Mouse (Mus musculus): ENCODE results near the gene Trpv4. TPM values are rescaled to one million over a fixed set of nuclear protein-coding genes. Genes with fewer than 3 reads are reported as not detected.

Trpv4 gene
- polyA plus RNA-seq, 1 experiment from 2014 or later: 1.1 TPM

DNA sequence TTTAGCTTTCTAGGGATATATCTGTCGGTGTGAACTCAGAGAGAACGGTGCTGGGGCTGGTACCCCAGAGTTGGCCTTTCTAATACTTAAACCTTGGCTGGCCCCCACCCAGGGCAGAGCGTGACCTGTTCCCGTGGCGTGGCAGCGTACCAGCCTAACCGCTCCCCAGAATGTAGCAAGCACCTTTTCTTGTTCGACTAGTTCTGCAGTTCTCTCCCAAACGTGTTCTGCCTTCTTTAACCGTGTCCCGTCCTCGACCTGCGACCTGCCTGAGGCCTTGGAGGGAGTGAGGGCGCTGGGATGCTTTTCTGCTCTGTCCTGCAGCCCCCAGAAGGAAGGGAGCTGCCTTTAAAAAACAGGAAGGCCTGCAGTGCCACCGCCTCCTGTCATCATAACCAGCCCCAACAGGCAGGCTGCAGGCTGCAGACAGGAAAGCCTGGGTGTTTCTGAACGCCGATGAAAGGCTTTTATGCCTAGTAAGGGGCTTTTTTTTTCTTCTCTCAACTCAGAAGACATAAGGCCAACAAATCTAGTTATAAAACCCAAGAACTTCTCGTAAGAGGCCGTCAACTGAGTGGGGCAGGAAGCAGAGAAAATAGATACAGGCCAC is 22.6 kb upstream of the Trpv4 start:
- DNase-seq (ENCODE audit: low spot score): no peak
- 65% methylated on average over 19 of the region's 19 CpGs for WGBS
- H3K4me1 ChIP-seq (ENCODE audit: control insufficient read depth, insufficient read depth, low read length): no peaks in the 10 kb centered on the region; the same call in 1 of the 2 replicates
- no peaks in the 10 kb centered on the region for H3K9me3 ChIP-seq (replicated peaks; ENCODE audit: control insufficient read depth, low read length)
- ATAC-seq (replicated peaks; ENCODE audit: insufficient number of reproducible peaks, low FRiP score, low TSS enrichment, low read depth): no peak
- no peak overlapping the region for H3K27ac ChIP-seq (replicated peaks; ENCODE audit: low read depth, low read length)
- no peak overlapping the region for H3K4me3 ChIP-seq (ENCODE audit: low read depth, low read length)
- H3K9ac ChIP-seq (replicated peaks; ENCODE audit: low read length): no peak overlapping the region
- H3K36me3 ChIP-seq (replicated peaks; ENCODE audit: control insufficient read depth, insufficient read depth, low read depth, low read length): no peaks in the 10 kb centered on the region
- H3K4me2 ChIP-seq (ENCODE audit: low read depth, low read length): no peak overlapping the region
- no peaks in the 10 kb centered on the region for H3K27me3 ChIP-seq (ENCODE audit: control insufficient read depth, insufficient read depth, low read length)

DNA sequence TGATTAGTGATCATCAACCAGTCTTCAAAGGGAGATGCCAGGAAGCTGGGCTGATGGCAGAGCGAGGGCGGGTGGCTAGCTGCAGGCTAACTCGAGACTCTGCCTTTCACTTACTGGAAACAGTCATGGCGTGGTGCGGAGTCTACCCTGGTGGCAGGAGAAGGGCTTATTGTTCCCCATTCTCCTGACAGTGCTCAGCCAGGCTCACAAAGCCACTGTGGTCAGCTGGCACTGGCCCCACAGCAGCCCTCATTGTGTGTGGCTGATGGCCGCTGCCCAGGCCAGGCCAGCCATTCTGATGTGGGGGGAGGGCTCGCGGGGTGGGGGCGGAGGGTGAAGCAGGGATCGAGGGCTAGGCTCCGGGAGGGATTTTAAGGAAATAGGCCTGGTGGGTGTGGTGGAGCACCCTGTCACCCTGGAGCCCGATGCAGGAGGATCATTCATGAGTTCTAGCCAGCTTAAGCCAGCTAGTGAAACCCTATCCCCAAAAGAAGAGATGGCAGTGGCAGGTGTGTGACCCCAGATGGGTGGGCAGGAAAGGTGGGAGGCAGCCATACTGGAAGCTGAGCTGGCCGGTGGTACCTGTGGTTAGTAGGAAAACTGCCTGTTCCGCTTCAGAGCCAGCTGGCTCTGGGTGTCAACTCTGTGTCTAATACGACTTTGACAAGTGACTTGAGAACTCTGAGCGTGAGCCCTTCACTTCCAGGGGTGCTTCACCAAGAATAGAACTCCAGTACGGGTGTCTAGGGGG is 21.8 kb upstream of the Trpv4 start:
- no peak for ATAC-seq (replicated peaks; ENCODE audit: insufficient number of reproducible peaks, low FRiP score, low TSS enrichment, low read depth)
- H3K9ac ChIP-seq (replicated peaks; ENCODE audit: low read length): no peak overlapping the region
- no peaks in the 10 kb centered on the region for H3K27me3 ChIP-seq (ENCODE audit: control insufficient read depth, insufficient read depth, low read length)
- H3K4me3 ChIP-seq (ENCODE audit: low read depth, low read length): no peak overlapping the region
- 60% methylated on average over 17 of the region's 17 CpGs for WGBS
- H3K9me3 ChIP-seq (replicated peaks; ENCODE audit: control insufficient read depth, low read length): no peaks in the 10 kb centered on the region
- H3K36me3 ChIP-seq (replicated peaks; ENCODE audit: control insufficient read depth, insufficient read depth, low read depth, low read length): no peaks in the 10 kb centered on the region
- H3K4me1 ChIP-seq (ENCODE audit: control insufficient read depth, insufficient read depth, low read length): no peaks in the 10 kb centered on the region; the same call in 1 of the 2 replicates
- H3K27ac ChIP-seq (replicated peaks; ENCODE audit: low read depth, low read length): no peak overlapping the region
- DNase-seq (ENCODE audit: low spot score): no peak
- H3K4me2 ChIP-seq (ENCODE audit: low read depth, low read length): no peak overlapping the region

DNA sequence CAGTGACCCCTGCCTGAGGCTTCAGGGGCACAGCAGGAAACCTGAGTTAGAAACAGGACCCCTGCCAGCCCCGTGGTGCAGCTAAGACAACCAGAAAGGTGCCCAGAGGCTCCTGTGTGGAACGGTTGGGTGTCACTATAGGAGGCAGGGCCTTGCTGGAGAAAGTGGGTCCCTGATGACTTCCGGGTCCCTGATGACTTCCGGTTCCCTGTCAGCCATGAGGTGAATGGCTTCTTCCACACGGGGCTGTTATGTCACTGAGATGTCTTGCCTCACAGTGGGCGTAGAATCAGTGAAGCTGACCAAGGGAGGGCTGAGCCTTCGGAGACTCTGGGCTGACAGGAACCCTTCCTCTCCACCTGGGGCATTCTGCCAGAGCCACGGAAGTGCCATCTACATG is 16.4 kb upstream of the Trpv4 start:
- no peak for DNase-seq (ENCODE audit: low spot score)
- Histone ChIP-seq H3K4me2 (ENCODE audit: low read depth, low read length) (no peak overlapping the region), H3K9ac (replicated peaks; ENCODE audit: low read length) (no peak overlapping the region), H3K27ac (replicated peaks; ENCODE audit: low read depth, low read length) (no peak overlapping the region), H3K4me3 (ENCODE audit: low read depth, low read length) (no peak overlapping the region), H3K27me3 (ENCODE audit: control insufficient read depth, insufficient read depth, low read length) (no peaks in the 10 kb centered on the region), H3K36me3 (replicated peaks; ENCODE audit: control insufficient read depth, insufficient read depth, low read depth, low read length) (no peaks in the 10 kb centered on the region), H3K9me3 (replicated peaks; ENCODE audit: control insufficient read depth, low read length) (no peaks in the 10 kb centered on the region), H3K4me1 (ENCODE audit: control insufficient read depth, insufficient read depth, low read length) (no peaks in the 10 kb centered on the region)
- no peak for ATAC-seq (replicated peaks; ENCODE audit: insufficient number of reproducible peaks, low FRiP score, low TSS enrichment, low read depth)
- WGBS: 80% methylated on average over 8 of the region's 8 CpGs

DNA sequence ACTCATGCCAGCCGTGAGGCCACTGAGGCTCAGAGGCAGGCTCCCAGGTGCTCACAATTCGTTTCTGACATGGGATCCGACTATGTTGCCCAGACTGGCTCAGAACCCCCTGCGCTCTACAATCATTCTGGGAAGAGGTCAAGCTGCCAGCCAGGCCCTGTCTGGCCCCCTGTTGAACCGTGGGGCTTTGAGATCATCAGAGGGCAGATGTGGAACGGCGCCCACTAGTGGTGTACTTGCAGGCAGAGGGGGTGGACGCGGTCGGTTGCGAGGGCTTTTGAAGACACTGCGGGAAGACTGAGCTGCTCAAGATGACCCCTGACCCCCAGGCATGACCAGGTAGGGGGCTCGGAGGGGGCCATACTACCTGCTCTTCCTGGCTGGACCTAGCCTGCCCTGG is 14.9 kb upstream of the Trpv4 start:
- Histone ChIP-seq H3K4me3 (ENCODE audit: low read depth, low read length) (no peak overlapping the region), H3K36me3 (replicated peaks; ENCODE audit: control insufficient read depth, insufficient read depth, low read depth, low read length) (no peaks in the 10 kb centered on the region), H3K4me1 (ENCODE audit: control insufficient read depth, insufficient read depth, low read length) (no peaks in the 10 kb centered on the region), H3K9ac (replicated peaks; ENCODE audit: low read length) (no peak overlapping the region), H3K4me2 (ENCODE audit: low read depth, low read length) (no peak overlapping the region), H3K27ac (replicated peaks; ENCODE audit: low read depth, low read length) (no peak overlapping the region), H3K27me3 (ENCODE audit: control insufficient read depth, insufficient read depth, low read length) (no peaks in the 10 kb centered on the region), H3K9me3 (replicated peaks; ENCODE audit: control insufficient read depth, low read length) (no peaks in the 10 kb centered on the region)
- no peak for DNase-seq (ENCODE audit: low spot score)
- WGBS: 87% methylated on average over 13 of the region's 13 CpGs
- no peak for ATAC-seq (replicated peaks; ENCODE audit: insufficient number of reproducible peaks, low FRiP score, low TSS enrichment, low read depth)

DNA sequence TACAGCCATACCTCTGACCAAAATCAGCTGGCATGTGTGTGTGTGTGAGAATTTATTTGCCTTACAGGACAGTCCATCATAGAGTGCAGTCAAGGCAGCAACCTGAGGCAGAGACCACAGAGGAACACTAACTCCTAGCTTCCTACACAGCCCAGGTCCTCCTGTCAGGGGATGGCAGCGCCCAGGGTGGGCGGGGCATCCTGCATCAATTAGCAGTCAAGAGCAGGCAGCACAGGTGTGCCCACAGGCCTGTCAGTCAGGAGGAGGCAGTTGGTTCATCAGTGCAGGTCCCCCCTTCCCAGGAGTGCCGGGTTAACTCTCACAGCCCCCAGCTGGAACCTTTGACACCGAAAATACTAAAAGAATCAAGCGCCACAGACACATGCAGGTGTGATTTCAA is 10.8 kb upstream of the Trpv4 start:
- Histone ChIP-seq H3K9me3 (replicated peaks; ENCODE audit: control insufficient read depth, low read length) (no peaks in the 10 kb centered on the region), H3K4me1 (ENCODE audit: control insufficient read depth, insufficient read depth, low read length) (peaks cover 2% of the 10 kb centered on the region; the same call in 1 of the 2 replicates), H3K27me3 (ENCODE audit: control insufficient read depth, insufficient read depth, low read length) (no peaks in the 10 kb centered on the region), H3K27ac (replicated peaks; ENCODE audit: low read depth, low read length) (no peak overlapping the region), H3K4me2 (ENCODE audit: low read depth, low read length) (no peak overlapping the region), H3K9ac (replicated peaks; ENCODE audit: low read length) (no peak overlapping the region), H3K36me3 (replicated peaks; ENCODE audit: control insufficient read depth, insufficient read depth, low read depth, low read length) (no peaks in the 10 kb centered on the region), H3K4me3 (ENCODE audit: low read depth, low read length) (no peak overlapping the region)
- no peak for DNase-seq (ENCODE audit: low spot score)
- 88% methylated on average over 5 of the region's 5 CpGs for WGBS
- no peak for ATAC-seq (replicated peaks; ENCODE audit: insufficient number of reproducible peaks, low FRiP score, low TSS enrichment, low read depth)

DNA sequence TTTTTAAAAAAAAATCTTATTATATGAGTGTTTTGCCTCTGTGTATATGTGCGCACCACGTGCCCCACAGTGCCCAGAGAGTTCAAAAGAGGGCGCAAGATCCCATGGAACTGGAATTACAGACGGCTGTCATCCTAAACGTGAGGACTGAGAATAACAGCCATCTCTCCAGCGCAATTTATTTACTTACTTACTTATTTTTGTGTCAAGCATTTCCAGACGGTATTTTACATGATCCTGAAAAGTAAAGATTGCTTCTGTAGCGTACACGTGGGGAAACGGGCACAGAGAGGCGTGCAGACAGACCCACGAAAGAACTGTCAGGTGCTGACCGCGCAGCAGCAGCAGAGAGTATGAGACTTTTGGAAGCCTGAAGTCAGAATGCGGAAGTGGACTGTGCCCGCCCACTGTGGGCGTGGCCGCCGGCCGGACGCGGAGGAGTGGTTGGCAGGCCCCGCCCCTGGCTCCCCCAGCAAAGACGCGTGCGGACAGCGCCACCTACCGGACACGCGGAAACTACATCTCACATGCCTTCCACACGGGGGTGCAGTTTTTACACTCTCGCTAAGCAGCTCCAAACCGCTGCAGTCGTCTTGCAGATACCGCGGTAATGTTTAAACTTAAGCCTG is 9.1 kb upstream of the Trpv4 start:
- Histone ChIP-seq H3K4me2 (ENCODE audit: low read depth, low read length) (peak overlapping the region; percentile 11; the same call in 1 of the 2 replicates), H3K4me3 (ENCODE audit: low read depth, low read length) (no peak overlapping the region), H3K36me3 (replicated peaks; ENCODE audit: control insufficient read depth, insufficient read depth, low read depth, low read length) (no peaks in the 10 kb centered on the region), H3K4me1 (ENCODE audit: control insufficient read depth, insufficient read depth, low read length) (peaks cover 2% of the 10 kb centered on the region; the same call in 1 of the 2 replicates), H3K27me3 (ENCODE audit: control insufficient read depth, insufficient read depth, low read length) (no peaks in the 10 kb centered on the region), H3K9ac (replicated peaks; ENCODE audit: low read length) (no peak overlapping the region), H3K9me3 (replicated peaks; ENCODE audit: control insufficient read depth, low read length) (no peaks in the 10 kb centered on the region), H3K27ac (replicated peaks; ENCODE audit: low read depth, low read length) (no peak overlapping the region)
- DNase-seq (ENCODE audit: low spot score): peak; percentile 98
- 4% methylated on average over 36 of the region's 36 CpGs for WGBS
- ATAC-seq (replicated peaks; ENCODE audit: insufficient number of reproducible peaks, low FRiP score, low TSS enrichment, low read depth): peak; percentile 79

DNA sequence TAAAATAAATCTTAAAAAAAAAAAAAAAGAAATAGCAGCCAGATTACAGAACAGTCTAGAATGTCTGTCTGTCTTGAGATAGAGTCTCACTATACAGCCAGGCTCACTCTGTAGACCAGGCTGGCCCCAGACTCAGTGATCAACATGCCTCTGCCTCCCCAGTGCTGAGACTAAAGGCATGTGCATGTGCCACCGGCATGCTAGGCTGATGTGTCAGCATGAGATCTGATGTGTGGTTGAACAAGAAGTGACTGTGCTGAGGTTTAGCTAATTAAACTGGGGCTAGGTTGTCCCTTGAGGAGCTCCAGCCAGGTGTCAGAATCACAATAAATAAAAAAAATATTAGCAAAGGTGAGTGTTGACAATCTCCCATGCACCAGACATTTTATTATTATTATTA is 8.4 kb upstream of the Trpv4 start:
- DNase-seq (ENCODE audit: low spot score) (no peak), ATAC-seq (replicated peaks; ENCODE audit: insufficient number of reproducible peaks, low FRiP score, low TSS enrichment, low read depth) (no peak)
- Histone ChIP-seq H3K9me3 (replicated peaks; ENCODE audit: control insufficient read depth, low read length) (no peaks in the 10 kb centered on the region), H3K27me3 (ENCODE audit: control insufficient read depth, insufficient read depth, low read length) (no peaks in the 10 kb centered on the region), H3K36me3 (replicated peaks; ENCODE audit: control insufficient read depth, insufficient read depth, low read depth, low read length) (no peaks in the 10 kb centered on the region), H3K9ac (replicated peaks; ENCODE audit: low read length) (no peak overlapping the region), H3K4me1 (ENCODE audit: control insufficient read depth, insufficient read depth, low read length) (peaks cover 2% of the 10 kb centered on the region; the same call in 1 of the 2 replicates), H3K27ac (replicated peaks; ENCODE audit: low read depth, low read length) (no peak overlapping the region), H3K4me2 (ENCODE audit: low read depth, low read length) (no peak overlapping the region), H3K4me3 (ENCODE audit: low read depth, low read length) (no peak overlapping the region)
- WGBS: 82% methylated on average over 1 of the region's 1 CpGs

DNA sequence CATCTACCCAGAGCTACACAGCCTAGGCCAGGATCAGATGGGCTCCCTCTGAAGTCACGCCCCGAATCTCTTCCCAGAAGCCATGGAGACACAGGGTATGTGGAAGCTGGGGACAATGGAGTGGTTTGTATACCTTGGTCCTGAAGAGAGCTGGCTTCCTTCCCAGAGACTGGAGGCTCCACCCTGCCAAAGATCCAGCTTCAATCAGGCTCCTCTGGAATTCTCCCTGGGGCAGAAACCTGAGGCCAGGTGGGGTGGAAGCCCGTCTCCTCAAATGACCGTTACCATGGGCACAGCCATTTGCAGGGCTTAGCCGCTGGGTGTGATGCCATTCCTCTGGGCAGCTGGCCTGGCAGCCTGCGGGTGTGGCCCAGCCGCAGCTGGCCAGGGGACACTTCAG is 6.5 kb upstream of the Trpv4 start:
- Histone ChIP-seq H3K4me2 (ENCODE audit: low read depth, low read length) (no peak overlapping the region), H3K36me3 (replicated peaks; ENCODE audit: control insufficient read depth, insufficient read depth, low read depth, low read length) (no peaks in the 10 kb centered on the region), H3K27me3 (ENCODE audit: control insufficient read depth, insufficient read depth, low read length) (no peaks in the 10 kb centered on the region), H3K27ac (replicated peaks; ENCODE audit: low read depth, low read length) (no peak overlapping the region), H3K4me1 (ENCODE audit: control insufficient read depth, insufficient read depth, low read length) (peaks cover 2% of the 10 kb centered on the region; the same call in 1 of the 2 replicates), H3K9ac (replicated peaks; ENCODE audit: low read length) (no peak overlapping the region), H3K9me3 (replicated peaks; ENCODE audit: control insufficient read depth, low read length) (no peaks in the 10 kb centered on the region), H3K4me3 (ENCODE audit: low read depth, low read length) (no peak overlapping the region)
- 54% methylated on average over 7 of the region's 7 CpGs for WGBS
- 0 out of 2 replicates have a peak, but pooled peaks have one; percentile 46 for ATAC-seq (replicated peaks; ENCODE audit: insufficient number of reproducible peaks, low FRiP score, low TSS enrichment, low read depth)
- DNase-seq (ENCODE audit: low spot score): no peak

Measured in embryonic facial prominence, embryonic 11.5 days (tissue).